Comparison of ENCODE assay signal across 16 mouse cellular contexts in genomic region chr10:127490160-127491127, GRCm38 (mm10). TPM values are rescaled to one million over a fixed set of nuclear protein-coding genes. Genes with fewer than 3 reads are reported as not detected.
DNase-seq lines count a peak whose midpoint lies in the region; ATAC-seq and TF ChIP-seq lines count a peak whose summit lies in the region.
"Had no signal": no experiment of that assay in that cellular context is flagged by ENCODE, and none has a peak within 500 bp of the region (broad histone marks: within the 10 kb centered on the region; RNA-seq: fewer than 3 reads in every experiment).

No protein-coding gene starts in this region.

- TF ChIP-seq POLR2A in cerebellum, adult 2 months (IDR thresholded peaks at IDR 0.05; ENCODE audit: borderline replicate concordance, insufficient read depth, low read length), result no peak

- ATAC-seq in kidney, embryonic 16.5 days (ENCODE audit: low FRiP score, low TSS enrichment), result peak; percentile 32; the same call in 1 of the 2 replicates
- ATAC-seq in hindbrain, embryonic 11.5 days (ENCODE audit: low FRiP score), result no peak
- ATAC-seq in midbrain, embryonic 15.5 days (replicated peaks), result peak; percentile 27; the same call in 1 of the 2 replicates
- ATAC-seq: Patski had no signal

- TF ChIP-seq CTCF in cerebellum, adult 2 months (IDR thresholded peaks at IDR 0.05; ENCODE audit: borderline replicate concordance, insufficient read depth, low read depth, low read length), result no peak

- no peaks in the 10 kb centered on the region for H3K27me3 ChIP-seq in cerebellum, adult 2 months (ENCODE audit: control insufficient read depth, insufficient read depth, low read length)
- H3K27me3 ChIP-seq in kidney, embryonic 16.5 days (ENCODE audit: insufficient read depth, low read length), result no peaks in the 10 kb centered on the region
- no peaks in the 10 kb centered on the region for H3K27me3 ChIP-seq in hindbrain, embryonic 11.5 days (ENCODE audit: control insufficient read depth, insufficient read depth, low read length)
- H3K27me3 ChIP-seq in midbrain, embryonic 15.5 days (replicated peaks), result no peaks in the 10 kb centered on the region
- H3K27me3 ChIP-seq: limb, embryonic 15.5 days; Patski had no signal

- no peak for DNase-seq in cerebellum, adult 2 months
- DNase-seq in cerebellum, postnatal 36 days, result no peak
- no peak for DNase-seq in kidney, postnatal 14 days
- no peak for DNase-seq in hindbrain, embryonic 11.5 days (ENCODE audit: low spot score)
- no peak for DNase-seq in adrenal gland, adult 2 months
- no peak for DNase-seq in thymus, postnatal 14 days
- DNase-seq: adrenal gland, adult 8-10 months; heart, postnatal 14 days; kidney, adult 11 months; lung, adult 18-20 months; thymus, postnatal 4 days had no signal

- peak overlapping the region; percentile 88 for H3K27ac ChIP-seq in cerebellum, adult 2 months (ENCODE audit: insufficient read depth, low read length)
- no peak overlapping the region for H3K27ac ChIP-seq in kidney, embryonic 16.5 days (ENCODE audit: low read length)
- 0 out of 2 replicates have a peak overlapping the region, but pooled peaks have one; percentile 17 for H3K27ac ChIP-seq in hindbrain, embryonic 11.5 days (ENCODE audit: low read depth, low read length)
- peak overlapping the region; percentile 65 for H3K27ac ChIP-seq in midbrain, embryonic 15.5 days

- no peak overlapping the region for H3K4me2 ChIP-seq in kidney, embryonic 16.5 days (replicated peaks; ENCODE audit: low read depth, low read length)
- no peak overlapping the region for H3K4me2 ChIP-seq in hindbrain, embryonic 11.5 days (replicated peaks; ENCODE audit: low read depth, low read length)
- H3K4me2 ChIP-seq in midbrain, embryonic 15.5 days, result no peak overlapping the region
- H3K4me2 ChIP-seq: limb, embryonic 15.5 days had no signal

- H3K4me1 ChIP-seq in cerebellum, adult 2 months (ENCODE audit: control insufficient read depth, insufficient read depth, low read length), result peaks cover 32% of the 10 kb centered on the region
- 0 out of 2 replicates have a peak, but pooled peaks cover 3% of the 10 kb centered on the region for H3K4me1 ChIP-seq in kidney, embryonic 16.5 days (ENCODE audit: insufficient read depth, low read length)
- H3K4me1 ChIP-seq in hindbrain, embryonic 11.5 days (replicated peaks; ENCODE audit: control insufficient read depth, insufficient read depth, low read length), result no peaks in the 10 kb centered on the region
- H3K4me1 ChIP-seq in midbrain, embryonic 15.5 days, result peaks cover 9% of the 10 kb centered on the region; the same call in 1 of the 2 replicates
- H3K4me1 ChIP-seq: limb, embryonic 15.5 days had no signal

- no peak overlapping the region for H3K4me3 ChIP-seq in cerebellum, adult 2 months (replicated peaks; ENCODE audit: insufficient read depth, low read depth, low read length)
- no peak overlapping the region for H3K4me3 ChIP-seq in kidney, embryonic 16.5 days (ENCODE audit: low read length)
- no peak overlapping the region for H3K4me3 ChIP-seq in hindbrain, embryonic 11.5 days (ENCODE audit: low read depth, low read length)
- no peak overlapping the region for H3K4me3 ChIP-seq in midbrain, embryonic 15.5 days
- H3K4me3 ChIP-seq: limb, embryonic 15.5 days had no signal

- H3K9ac ChIP-seq in kidney, embryonic 16.5 days (replicated peaks; ENCODE audit: low read length), result no peak overlapping the region
- no peak overlapping the region for H3K9ac ChIP-seq in hindbrain, embryonic 11.5 days (ENCODE audit: low read depth, low read length)
- no peak overlapping the region for H3K9ac ChIP-seq in midbrain, embryonic 15.5 days
- H3K9ac ChIP-seq: limb, embryonic 15.5 days had no signal

- peaks cover 58% of the 10 kb centered on the region for H3K36me3 ChIP-seq in kidney, embryonic 16.5 days (ENCODE audit: insufficient read depth, low read length)
- peaks cover 11% of the 10 kb centered on the region for H3K36me3 ChIP-seq in hindbrain, embryonic 11.5 days (ENCODE audit: control insufficient read depth, insufficient read depth, low read length)
- peaks cover 23% of the 10 kb centered on the region for H3K36me3 ChIP-seq in midbrain, embryonic 15.5 days (replicated peaks)

- no peaks in the 10 kb centered on the region for H3K9me3 ChIP-seq in kidney, embryonic 16.5 days (ENCODE audit: low read length)
- no peaks in the 10 kb centered on the region for H3K9me3 ChIP-seq in hindbrain, embryonic 11.5 days (ENCODE audit: control insufficient read depth, low read length)
- H3K9me3 ChIP-seq in midbrain, embryonic 15.5 days, result no peaks in the 10 kb centered on the region
- H3K9me3 ChIP-seq: limb, embryonic 15.5 days had no signal

- WGBS in cerebellum, adult 2 months, result 54% methylated on average over 18 of the region's 18 CpGs
- 58% methylated on average over 18 of the region's 18 CpGs for WGBS in kidney, embryonic 16.5 days
- WGBS in hindbrain, embryonic 11.5 days, result 81% methylated on average over 18 of the region's 18 CpGs
- WGBS in midbrain, embryonic 15.5 days, result 72% methylated on average over 18 of the region's 18 CpGs

RNA-seq across cellular contexts. Expression of gene Stac3, which starts 11.0 kb away (rescaled TPM):
- polyA plus RNA-seq in cerebellum, adult 2 months (2012; rRNA removed), result 8.3 TPM in 2 replicates
- polyA plus RNA-seq in kidney, embryonic 16.5 days (2015; fragmentation: Nextera tagmentation; extraction: Ambion mirVana), result 0.85 and 1.9 TPM in 2 replicates
- polyA plus RNA-seq in hindbrain, embryonic 11.5 days (2014; fragmentation: Nextera tagmentation; extraction: Ambion mirVana), result 0.36 and 0.43 TPM in 2 replicates
- 1.4 and 2.4 TPM in 2 replicates for polyA plus RNA-seq in midbrain, embryonic 15.5 days (2015; fragmentation: Nextera tagmentation; extraction: Ambion mirVana)
- total RNA-seq in adrenal gland, adult 2 months (2021), result 1 to 10 TPM in 1 of 2 experiments, under 1 TPM in 1; 0.93 to 1.8 TPM
- polyA plus RNA-seq in adrenal gland, adult 2 months (2012; rRNA removed), result 1.5 and 2.5 TPM in 2 replicates
- total RNA-seq: common myeloid progenitor, adult 5-6 weeks had no signal

RNA-seq across cellular contexts. Expression of gene Ndufa4l2, which starts 24.3 kb away (rescaled TPM):
- 10.4 and 11.5 TPM in 2 replicates for polyA plus RNA-seq in cerebellum, adult 2 months (2012; rRNA removed)
- 74.4 and 77.3 TPM in 2 replicates for polyA plus RNA-seq in kidney, embryonic 16.5 days (2015; fragmentation: Nextera tagmentation; extraction: Ambion mirVana)
- 6.5 and 7.0 TPM in 2 replicates for polyA plus RNA-seq in hindbrain, embryonic 11.5 days (2014; fragmentation: Nextera tagmentation; extraction: Ambion mirVana)
- 22.1 and 23.1 TPM in 2 replicates for polyA plus RNA-seq in midbrain, embryonic 15.5 days (2015; fragmentation: Nextera tagmentation; extraction: Ambion mirVana)
- 10 to 100 TPM; 45.8 to 53.5 TPM for total RNA-seq in adrenal gland, adult 2 months (2021)
- polyA plus RNA-seq in adrenal gland, adult 2 months (2012; rRNA removed), result 86.0 and 107 TPM in 2 replicates
- total RNA-seq: common myeloid progenitor, adult 5-6 weeks had no signal

RNA-seq across cellular contexts. Expression of gene Shmt2, which starts 31.8 kb away (rescaled TPM):
- polyA plus RNA-seq in cerebellum, adult 2 months (2012; rRNA removed), result 68.2 and 69.8 TPM in 2 replicates
- polyA plus RNA-seq in kidney, embryonic 16.5 days (2015; fragmentation: Nextera tagmentation; extraction: Ambion mirVana), result 119 and 123 TPM in 2 replicates
- 70.3 and 70.4 TPM in 2 replicates for polyA plus RNA-seq in hindbrain, embryonic 11.5 days (2014; fragmentation: Nextera tagmentation; extraction: Ambion mirVana)
- polyA plus RNA-seq in midbrain, embryonic 15.5 days (2015; fragmentation: Nextera tagmentation; extraction: Ambion mirVana), result 49.4 and 50.7 TPM in 2 replicates
- 10 to 100 TPM; 43.3 to 48.8 TPM for total RNA-seq in adrenal gland, adult 2 months (2021)
- polyA plus RNA-seq in adrenal gland, adult 2 months (2012; rRNA removed), result 84.2 and 106 TPM in 2 replicates

RNA-seq across cellular contexts. Expression of gene Nxph4, which starts 43.9 kb away (rescaled TPM):
- 30.3 and 33.8 TPM in 2 replicates for polyA plus RNA-seq in cerebellum, adult 2 months (2012; rRNA removed)
- polyA plus RNA-seq in kidney, embryonic 16.5 days (2015; fragmentation: Nextera tagmentation; extraction: Ambion mirVana), result 1.8 and 2.3 TPM in 2 replicates
- 54.5 and 59.8 TPM in 2 replicates for polyA plus RNA-seq in hindbrain, embryonic 11.5 days (2014; fragmentation: Nextera tagmentation; extraction: Ambion mirVana)
- 93.7 and 114 TPM in 2 replicates for polyA plus RNA-seq in midbrain, embryonic 15.5 days (2015; fragmentation: Nextera tagmentation; extraction: Ambion mirVana)
- total RNA-seq in adrenal gland, adult 2 months (2021), result 10 to 100 TPM in 1 of 2 experiments, 1 to 10 TPM in 1; 5.0 to 11.7 TPM
- polyA plus RNA-seq in adrenal gland, adult 2 months (2012; rRNA removed), result 7.4 and 7.8 TPM in 2 replicates
- total RNA-seq: common myeloid progenitor, adult 5-6 weeks had no signal
